Mouse (Mus musculus) frontal cortex, postnatal 14 days (tissue): ENCODE measurements around the gene Dlgap3.

Experiments used
- DNase-seq, 2 experiments: peaks; one replicate each; pipeline ENCODE4 v3.0.0; 2022; ENCODE audit warnings: low spot score in 2 of 2

Dlgap3 gene

GRCm38 (mm10) chr4:127168914-127169345 lies at the start of gene Dlgap3:
Dlgap3 (plus strand) TSS chr4:127169204.
- DNase-seq: peak in 1 of 2 experiments; percentile 23

GRCm38 (mm10) chr4:127123391-127123790 lies 45.6 kb upstream of the Dlgap3 start, which contains the start of gene Tmem35b:
Tmem35b (plus strand) TSS chr4:127123691.
- DNase-seq: no peak

- DNase-seq: no peak
These were observed 44.7 kb upstream of the Dlgap3 start for GRCm38 (mm10) chr4:127124331-127124730.

- peak; percentile 13 to 35 for DNase-seq
These were observed 43.1 kb upstream of the Dlgap3 start for GRCm38 (mm10) chr4:127125834-127126463.

DNA sequence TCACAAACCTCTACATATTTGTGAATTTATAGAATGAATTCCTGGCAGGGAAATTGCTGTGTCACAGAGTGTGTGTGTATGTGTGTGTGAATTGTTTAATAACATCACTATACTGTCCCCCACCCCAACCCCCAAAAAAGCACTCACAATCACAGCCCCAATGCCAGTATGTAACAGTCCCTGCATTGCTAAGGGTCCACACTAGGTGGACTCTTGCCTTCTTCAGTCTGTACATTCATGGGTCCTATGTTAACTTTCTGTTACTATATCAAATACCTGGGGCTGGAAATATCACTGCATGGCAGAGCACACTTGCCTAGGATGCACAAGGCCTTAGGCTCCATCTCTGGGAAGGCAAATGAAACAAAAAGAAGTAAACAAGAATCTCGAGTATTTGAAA lies 34.3 kb upstream of the Dlgap3 start:
- DNase-seq: no peak

GRCm38 (mm10) chr4:127137591-127137990 lies 31.4 kb upstream of the Dlgap3 start:
- DNase-seq: no peak

GRCm38 (mm10) chr4:127138486-127138885 lies 30.5 kb upstream of the Dlgap3 start:
- DNase-seq: no peak

GRCm38 (mm10) chr4:127150031-127150430 lies 19.0 kb upstream of the Dlgap3 start:
- no peak for DNase-seq

DNA sequence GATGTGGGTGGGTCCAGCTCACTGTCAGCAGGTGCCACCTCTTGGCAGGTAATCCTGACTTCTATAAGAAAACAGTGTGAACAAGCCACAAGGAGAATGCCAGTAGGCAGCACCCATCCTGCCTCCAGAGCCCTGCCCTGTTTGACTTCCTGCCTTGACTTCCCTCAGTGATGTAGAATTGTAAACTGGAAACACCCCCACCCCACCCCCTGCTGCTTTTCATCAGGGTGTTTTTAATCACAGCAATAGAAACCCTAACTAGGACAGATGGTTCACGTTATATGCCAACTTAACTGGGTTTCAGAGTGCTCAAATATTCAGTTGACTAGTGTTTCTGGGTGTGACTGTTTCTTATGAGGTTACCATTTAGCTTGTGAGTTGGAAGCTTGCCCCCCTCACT lies 15.7 kb upstream of the Dlgap3 start:
- no peak for DNase-seq

GRCm38 (mm10) chr4:127155757-127156156 lies 13.2 kb upstream of the Dlgap3 start:
- DNase-seq: no peak

DNA sequence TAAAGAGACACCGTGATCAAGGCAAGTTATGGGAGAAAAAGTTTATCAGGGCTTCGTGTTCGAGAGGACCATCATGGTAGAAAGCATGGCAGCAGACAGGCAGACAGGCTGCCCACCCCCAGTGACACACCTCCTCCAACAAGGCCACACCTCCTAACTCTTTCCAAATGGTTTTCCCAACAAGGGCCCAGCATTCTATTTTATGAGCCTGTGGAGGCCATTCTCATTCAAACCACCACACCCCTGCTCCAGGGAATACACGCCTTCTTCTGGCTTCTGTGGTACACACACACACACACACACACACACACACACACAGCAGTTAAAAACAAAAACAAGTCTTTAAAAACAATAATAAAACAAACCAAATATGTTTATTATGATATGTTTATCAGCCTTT lies 11.3 kb upstream of the Dlgap3 start:
- DNase-seq: no peak

DNA sequence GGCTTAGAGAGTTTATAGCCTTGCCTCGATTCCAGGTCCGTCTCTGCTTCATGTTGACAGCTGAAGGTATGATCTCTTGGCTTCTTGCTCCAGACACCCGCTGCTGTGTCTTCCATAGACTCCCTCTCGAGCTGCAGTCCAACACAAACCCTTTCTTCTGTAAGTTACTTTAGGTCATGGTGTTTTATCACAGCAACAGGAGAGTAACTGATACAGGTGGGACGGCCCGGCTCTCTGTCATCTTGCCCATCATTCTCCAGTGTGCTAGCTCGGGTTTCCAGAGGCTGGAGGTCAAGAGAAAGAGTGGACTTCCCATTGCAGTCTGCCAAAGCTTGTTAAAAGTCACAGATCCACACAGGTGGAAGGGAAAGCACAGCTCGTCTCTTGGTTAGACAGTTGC lies 5.1 kb upstream of the Dlgap3 start:
- DNase-seq: no peak

DNA sequence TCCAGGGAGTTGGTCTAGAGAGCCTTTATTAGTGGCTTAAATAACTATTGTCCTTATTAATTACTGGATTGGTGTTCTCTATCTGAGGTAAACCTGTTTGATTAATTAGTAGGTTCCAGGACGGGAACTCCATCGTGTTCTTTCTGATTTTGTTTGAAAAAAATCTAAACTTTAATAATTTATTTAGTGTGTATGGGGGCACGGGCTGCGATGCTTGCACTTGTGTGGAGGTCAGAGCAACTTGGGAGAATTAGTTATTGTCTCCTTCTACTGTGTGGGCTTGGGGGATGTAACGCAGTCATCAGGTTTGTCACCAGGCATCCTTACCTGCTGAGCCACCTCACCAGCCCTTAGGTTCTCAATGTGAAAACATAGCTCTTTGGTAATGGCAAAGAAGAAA lies 1.9 kb upstream of the Dlgap3 start:
- DNase-seq: no peak

GRCm38 (mm10) chr4:127167731-127168130 lies 1.3 kb upstream of the Dlgap3 start:
- no peak for DNase-seq

- peak in 1 of 2 experiments; percentile 64 for DNase-seq
These were observed 642 bp upstream of the Dlgap3 start for GRCm38 (mm10) chr4:127168211-127168913.

DNA sequence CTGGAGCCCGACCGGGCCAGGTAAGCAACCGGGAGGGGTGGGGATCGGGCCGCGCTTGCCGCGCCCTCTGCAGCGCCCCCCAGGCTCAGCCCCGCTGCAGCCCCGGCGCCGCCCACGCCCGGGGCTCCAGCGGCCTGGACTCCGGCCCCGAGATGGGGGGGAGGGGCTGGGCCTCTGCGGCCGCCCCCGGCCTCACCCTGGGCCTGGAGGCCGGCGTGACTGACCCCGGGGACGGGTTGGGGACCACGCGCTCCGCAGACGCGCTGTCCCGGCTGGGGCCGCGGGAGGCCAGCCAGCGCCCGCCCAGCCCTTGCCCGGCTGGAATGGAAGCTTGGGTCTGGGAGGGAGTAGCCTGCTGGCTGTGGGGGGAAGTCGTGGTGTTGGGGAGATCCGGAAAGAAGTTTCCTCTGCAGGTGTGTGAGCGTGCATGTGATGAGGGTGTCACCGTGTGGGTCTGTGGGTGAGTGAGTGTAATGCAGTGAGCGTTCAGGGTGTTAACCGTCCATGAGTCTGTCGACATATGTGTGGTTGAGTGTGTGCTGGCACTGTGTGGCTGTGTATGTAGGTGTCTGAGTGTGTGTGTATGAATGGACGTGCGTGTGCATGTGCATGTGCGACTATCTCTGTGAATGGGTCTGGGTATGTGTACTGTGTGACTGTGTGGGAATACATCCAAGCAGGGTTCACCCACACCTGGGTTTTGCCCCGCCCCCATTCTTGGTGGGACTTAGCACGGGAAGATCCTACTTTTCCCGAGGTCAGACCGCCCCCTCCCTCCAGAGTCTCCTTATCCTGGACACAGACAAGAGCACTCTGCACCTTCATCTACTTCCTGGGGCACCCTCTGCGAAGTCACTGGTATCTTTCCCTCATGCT lies 580 bp downstream of the Dlgap3 start:
- peak in 1 of 2 experiments; percentile 30 for DNase-seq

GRCm38 (mm10) chr4:127170866-127171265 lies 1.9 kb downstream of the Dlgap3 start:
- DNase-seq: peak; percentile 56 to 74

- DNase-seq: no peak
These were observed 2.4 kb downstream of the Dlgap3 start for GRCm38 (mm10) chr4:127171341-127171905.

DNA sequence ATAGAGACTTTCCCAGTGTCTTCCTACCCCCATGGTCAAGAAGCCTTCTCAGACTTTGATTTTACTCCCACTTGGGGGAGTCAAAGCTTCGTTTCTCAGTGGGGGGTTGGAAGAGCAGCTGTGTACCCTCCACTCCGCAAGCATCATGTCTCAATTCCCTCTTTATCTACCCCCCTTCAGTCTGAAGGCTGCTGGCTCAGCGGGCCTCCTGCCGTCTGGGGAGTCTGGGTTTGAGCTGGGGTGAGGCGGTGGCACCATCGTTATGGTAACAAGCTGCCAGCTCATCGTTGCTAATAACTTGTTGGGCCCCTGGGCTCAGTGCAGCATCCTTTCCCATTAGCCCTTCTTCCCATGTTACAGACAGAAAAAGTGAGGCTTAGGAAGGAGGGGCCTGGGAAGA lies 3.1 kb downstream of the Dlgap3 start:
- DNase-seq: no peak

DNA sequence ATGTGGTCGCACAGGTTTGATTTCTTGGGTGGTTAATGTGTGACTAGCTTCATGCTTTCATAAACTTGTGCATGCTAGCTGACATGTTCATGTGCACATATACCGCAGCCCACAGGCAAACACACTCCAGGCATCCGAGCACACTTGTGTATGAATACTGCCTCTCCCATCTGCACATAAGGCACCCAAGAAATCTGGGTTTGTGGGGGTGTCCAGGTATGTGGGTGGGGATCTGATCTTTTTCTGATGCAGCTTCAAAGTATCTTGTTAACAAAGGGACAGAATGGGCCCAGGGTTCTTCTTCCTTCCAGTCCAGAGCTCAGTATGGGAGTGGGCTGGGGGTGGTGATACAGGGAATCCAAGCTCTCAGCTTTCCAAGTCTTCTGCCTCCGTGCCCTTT lies 3.6 kb downstream of the Dlgap3 start:
- DNase-seq: no peak

DNA sequence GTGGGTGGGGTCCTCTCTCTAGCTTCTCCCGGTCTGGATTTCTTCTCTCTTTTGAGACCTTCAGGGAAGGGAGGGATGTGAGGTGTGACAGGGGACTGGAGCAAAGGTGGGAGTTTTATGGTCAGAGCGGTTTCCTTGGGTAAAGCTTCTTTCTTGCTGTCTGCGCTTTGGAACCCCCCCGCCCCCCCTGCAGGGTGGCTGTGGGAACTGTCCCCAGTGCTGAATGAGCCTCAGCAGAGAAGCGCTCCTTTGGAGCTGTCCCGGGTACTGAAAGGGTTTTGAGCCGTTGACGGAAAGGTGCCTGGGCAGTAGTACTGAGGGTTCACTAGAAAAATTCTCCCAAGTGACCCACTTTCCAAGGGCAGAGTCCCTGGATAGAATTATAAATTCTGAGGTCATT lies 4.5 kb downstream of the Dlgap3 start:
- DNase-seq: no peak
